Mouse (Mus musculus): ENCODE measurements around the gene Edc4. TPM values are rescaled to one million over a fixed set of nuclear protein-coding genes. Genes with fewer than 3 reads are reported as not detected.
"Not testable (repeated sequence)": the region's sequence is repeated elsewhere in the genome, so short reads cannot be mapped to it uniquely, and the experiment has no call there.

Gene Edc4
- 10 to 100 TPM; 63.6 to 67.4 TPM for total RNA-seq (2021)
- long read RNA-seq, full-length matches to known transcripts, result 53 of 124 reads
- long read RNA-seq, partial matches to known transcripts, result 20 of 124 reads
- long read RNA-seq, other reads (novel, unspliced or antisense), result 51 of 124 reads

GRCm38 (mm10) chr8:105880754-105881520, at the start of gene Edc4:
Gene Edc4 (plus strand): TSS chr8:105880881.
- DNase-seq (ENCODE audit: low spot score in 2 of 2), result peak; percentile 75 to 84

- DNase-seq (ENCODE audit: low spot score in 2 of 2), result not testable (repeated sequence)
Measured at GRCm38 (mm10) chr8:105833740-105834139, 46.9 kb upstream of the Edc4 start.

GRCm38 (mm10) chr8:105835318-105835717, 45.4 kb upstream of the Edc4 start:
- peak; percentile 26 to 68 for DNase-seq (ENCODE audit: low spot score in 2 of 2)

GRCm38 (mm10) chr8:105836991-105837390, 43.7 kb upstream of the Edc4 start:
- DNase-seq (ENCODE audit: low spot score in 2 of 2), result no peak

GRCm38 (mm10) chr8:105839209-105839608, 41.5 kb upstream of the Edc4 start:
- DNase-seq (ENCODE audit: low spot score in 2 of 2), result no peak

- DNase-seq (ENCODE audit: low spot score in 2 of 2), result no peak
Measured at GRCm38 (mm10) chr8:105846678-105847077, 34.0 kb upstream of the Edc4 start.

- DNase-seq (ENCODE audit: low spot score in 2 of 2), result no peak
Measured at GRCm38 (mm10) chr8:105850014-105850413, 30.7 kb upstream of the Edc4 start.

GRCm38 (mm10) chr8:105850611-105851010, 30.1 kb upstream of the Edc4 start:
- DNase-seq (ENCODE audit: low spot score in 2 of 2), result no peak

GRCm38 (mm10) chr8:105851651-105852143, 29.0 kb upstream of the Edc4 start:
- peak; percentile 85 to 93 for DNase-seq (ENCODE audit: low spot score in 2 of 2)

GRCm38 (mm10) chr8:105852146-105852729, 28.4 kb upstream of the Edc4 start:
- no peak for DNase-seq (ENCODE audit: low spot score in 2 of 2)

- DNase-seq (ENCODE audit: low spot score in 2 of 2), result no peak
Measured at GRCm38 (mm10) chr8:105853178-105853577, 27.5 kb upstream of the Edc4 start, which contains the start of gene Cenpt. Gene Cenpt (minus strand): TSS chr8:105853278.

GRCm38 (mm10) chr8:105854303-105854702, 26.4 kb upstream of the Edc4 start:
- no peak for DNase-seq (ENCODE audit: low spot score in 2 of 2)

- DNase-seq (ENCODE audit: low spot score in 2 of 2), result peak; percentile 86 to 93
Measured at GRCm38 (mm10) chr8:105854715-105855216, 25.9 kb upstream of the Edc4 start, which contains the start of gene Thap11. Gene Thap11 (plus strand): TSS chr8:105855132.

- peak in 1 of 2 experiments; percentile 23 for DNase-seq (ENCODE audit: low spot score in 2 of 2)
Measured at GRCm38 (mm10) chr8:105855248-105856167, 25.2 kb upstream of the Edc4 start.

GRCm38 (mm10) chr8:105856168-105856835, 24.4 kb upstream of the Edc4 start:
- DNase-seq (ENCODE audit: low spot score in 2 of 2), result no peak

- DNase-seq (ENCODE audit: low spot score in 2 of 2), result no peak
Measured at GRCm38 (mm10) chr8:105858495-105858894, 22.2 kb upstream of the Edc4 start.

- DNase-seq (ENCODE audit: low spot score in 2 of 2), result no peak
Measured at GRCm38 (mm10) chr8:105859314-105859713, 21.4 kb upstream of the Edc4 start.

- peak; percentile 93 to 97 for DNase-seq (ENCODE audit: low spot score in 2 of 2)
Measured at GRCm38 (mm10) chr8:105860143-105860981, 20.3 kb upstream of the Edc4 start, which contains the start of gene Nutf2. Gene Nutf2 (plus strand): TSS chr8:105860580.

GRCm38 (mm10) chr8:105861951-105862350, 18.7 kb upstream of the Edc4 start:
- no peak for DNase-seq (ENCODE audit: low spot score in 2 of 2)
